ENCODE assay signal across 11 mouse cellular contexts in genomic region chr5:74007492-74008070, GRCm38 (mm10).
DNase-seq lines count a peak whose midpoint lies in the region; ATAC-seq lines count a peak whose summit lies in the region.
"Had no signal": no experiment of that assay in that cellular context is flagged by ENCODE, and none has a peak within 500 bp of the region (broad histone marks: within the 10 kb centered on the region; RNA-seq: fewer than 3 reads in every experiment).

No protein-coding gene starts in this region.

- no peak overlapping the region for H3K4me2 ChIP-seq in hindbrain, embryonic 14.5 days (replicated peaks)
- no peak overlapping the region for H3K4me2 ChIP-seq in hindbrain, embryonic 11.5 days (replicated peaks; ENCODE audit: low read depth, low read length)
- 0 out of 2 replicates have a peak overlapping the region, but pooled peaks have one; percentile 1 for H3K4me2 ChIP-seq in heart, embryonic 16.5 days (ENCODE audit: low read depth, low read length)
- no peak overlapping the region for H3K4me2 ChIP-seq in midbrain, embryonic 16.5 days (ENCODE audit: low read length)
- H3K4me2 ChIP-seq: hindbrain, embryonic 15.5 days; liver, embryonic 13.5 days had no signal

- H3K9ac ChIP-seq in hindbrain, embryonic 14.5 days, result no peak overlapping the region
- no peak overlapping the region for H3K9ac ChIP-seq in hindbrain, embryonic 11.5 days (ENCODE audit: low read depth, low read length)
- peak overlapping the region; percentile 26; the same call in 1 of the 2 replicates for H3K9ac ChIP-seq in heart, embryonic 16.5 days (ENCODE audit: low read length)
- no peak overlapping the region for H3K9ac ChIP-seq in midbrain, embryonic 16.5 days (ENCODE audit: low read depth, low read length)
- H3K9ac ChIP-seq: hindbrain, embryonic 15.5 days; liver, embryonic 13.5 days had no signal

- H3K27ac ChIP-seq in hindbrain, embryonic 14.5 days, result 0 out of 2 replicates have a peak overlapping the region, but pooled peaks have one; percentile 38
- no peak overlapping the region for H3K27ac ChIP-seq in hindbrain, embryonic 11.5 days (ENCODE audit: low read depth, low read length)
- H3K27ac ChIP-seq in heart, embryonic 16.5 days (ENCODE audit: low read length), result peak overlapping the region; percentile 75
- no peak overlapping the region for H3K27ac ChIP-seq in midbrain, embryonic 16.5 days (ENCODE audit: low read length)
- H3K27ac ChIP-seq: hindbrain, embryonic 15.5 days; liver, embryonic 13.5 days had no signal

- H3K27me3 ChIP-seq in hindbrain, embryonic 14.5 days (ENCODE audit: control insufficient read depth, insufficient read depth, low read length), result no peaks in the 10 kb centered on the region
- no peaks in the 10 kb centered on the region for H3K27me3 ChIP-seq in hindbrain, embryonic 11.5 days (ENCODE audit: control insufficient read depth, insufficient read depth, low read length)
- no peaks in the 10 kb centered on the region for H3K27me3 ChIP-seq in heart, embryonic 16.5 days (ENCODE audit: control insufficient read depth, insufficient read depth, low read length)
- H3K27me3 ChIP-seq in midbrain, embryonic 16.5 days (ENCODE audit: control insufficient read depth, insufficient read depth, low read depth, low read length), result no peaks in the 10 kb centered on the region
- H3K27me3 ChIP-seq: hindbrain, embryonic 15.5 days; liver, embryonic 13.5 days had no signal

- H3K36me3 ChIP-seq in hindbrain, embryonic 14.5 days (replicated peaks; ENCODE audit: control insufficient read depth, insufficient read depth), result peaks cover 21% of the 10 kb centered on the region
- peaks cover 2% of the 10 kb centered on the region; the same call in 1 of the 2 replicates for H3K36me3 ChIP-seq in hindbrain, embryonic 11.5 days (ENCODE audit: control insufficient read depth, insufficient read depth, low read length)
- H3K36me3 ChIP-seq in heart, embryonic 16.5 days (ENCODE audit: control insufficient read depth, insufficient read depth), result peaks cover 30% of the 10 kb centered on the region
- peaks cover 5% of the 10 kb centered on the region for H3K36me3 ChIP-seq in midbrain, embryonic 16.5 days (ENCODE audit: control insufficient read depth, insufficient read depth, low read length)

- no peaks in the 10 kb centered on the region for H3K9me3 ChIP-seq in hindbrain, embryonic 14.5 days (ENCODE audit: control insufficient read depth, low read length)
- H3K9me3 ChIP-seq in hindbrain, embryonic 11.5 days (ENCODE audit: control insufficient read depth, low read length), result no peaks in the 10 kb centered on the region
- H3K9me3 ChIP-seq in heart, embryonic 16.5 days (replicated peaks; ENCODE audit: control insufficient read depth, low read length), result no peaks in the 10 kb centered on the region
- no peaks in the 10 kb centered on the region for H3K9me3 ChIP-seq in midbrain, embryonic 16.5 days (replicated peaks; ENCODE audit: control insufficient read depth, low read length, poor library complexity, severe bottlenecking)
- H3K9me3 ChIP-seq: hindbrain, embryonic 15.5 days; liver, embryonic 13.5 days had no signal

- no peaks in the 10 kb centered on the region for H3K4me1 ChIP-seq in hindbrain, embryonic 14.5 days (replicated peaks; ENCODE audit: control insufficient read depth, insufficient read depth, low read length)
- no peaks in the 10 kb centered on the region for H3K4me1 ChIP-seq in hindbrain, embryonic 11.5 days (replicated peaks; ENCODE audit: control insufficient read depth, insufficient read depth, low read length)
- peaks cover 12% of the 10 kb centered on the region for H3K4me1 ChIP-seq in heart, embryonic 16.5 days (ENCODE audit: control insufficient read depth, insufficient read depth, low read length)
- no peaks in the 10 kb centered on the region; the same call in 1 of the 2 replicates for H3K4me1 ChIP-seq in midbrain, embryonic 16.5 days (ENCODE audit: control insufficient read depth, insufficient read depth, low read length)
- H3K4me1 ChIP-seq: liver, embryonic 13.5 days had no signal

- H3K4me3 ChIP-seq in hindbrain, embryonic 14.5 days (replicated peaks; ENCODE audit: low read length), result no peak overlapping the region
- H3K4me3 ChIP-seq in hindbrain, embryonic 11.5 days (ENCODE audit: low read depth, low read length), result no peak overlapping the region
- H3K4me3 ChIP-seq in heart, embryonic 16.5 days (ENCODE audit: low read length), result no peak overlapping the region
- no peak overlapping the region for H3K4me3 ChIP-seq in midbrain, embryonic 16.5 days (ENCODE audit: low read depth, low read length)
- H3K4me3 ChIP-seq: hindbrain, embryonic 15.5 days; liver, embryonic 13.5 days had no signal

- DNase-seq in hindbrain, embryonic 14.5 days (ENCODE audit: low spot score), result no peak
- DNase-seq in hindbrain, embryonic 11.5 days (ENCODE audit: low spot score), result no peak
- DNase-seq in 416B (ENCODE audit: low read depth) (peak; percentile 18), adipocyte (ENCODE audit: low spot score) (peak; percentile 8)
- no peak for DNase-seq in cerebellum, adult 9-10 months
- DNase-seq: cerebellum, adult 8-10 months; kidney, adult 8-10 months; liver, embryonic 13.5 days had no signal

- ATAC-seq in hindbrain, embryonic 14.5 days (ENCODE audit: low FRiP score), result no peak
- ATAC-seq in hindbrain, embryonic 11.5 days (ENCODE audit: low FRiP score), result no peak
- peak; percentile 46; the same call in 1 of the 2 replicates for ATAC-seq in heart, embryonic 16.5 days (replicated peaks; ENCODE audit: extremely low read depth, insufficient read depth, low FRiP score)
- no peak for ATAC-seq in midbrain, embryonic 16.5 days

- 82% methylated on average over 3 of the region's 3 CpGs for WGBS in hindbrain, embryonic 14.5 days
- 87% methylated on average over 3 of the region's 3 CpGs for WGBS in hindbrain, embryonic 11.5 days
- 15% methylated on average over 3 of the region's 3 CpGs for WGBS in heart, embryonic 16.5 days
- 74% methylated on average over 3 of the region's 3 CpGs for WGBS in midbrain, embryonic 16.5 days

Comparison
In these comparisons a context has a peak if more than half of its experiments do, and no peak if none do; other contexts are left out.
1. H3K27ac ChIP-seq: peak in hindbrain, embryonic 14.5 days (single experiment) and heart, embryonic 16.5 days (single experiment); none in hindbrain, embryonic 11.5 days (single experiment) and midbrain, embryonic 16.5 days (single experiment).
2. DNase-seq: peak in 416B (single experiment) and adipocyte (single experiment); none in hindbrain, embryonic 14.5 days (single experiment), hindbrain, embryonic 11.5 days (single experiment) and cerebellum, adult 9-10 months (single experiment).